Mouse (Mus musculus): Measurements from ENCODE around the gene Ing4. TPM values are rescaled to one million over a fixed set of nuclear protein-coding genes. Genes with fewer than 3 reads are reported as not detected.
"Not testable (repeated sequence)": the region's sequence is repeated elsewhere in the genome, so short reads cannot be mapped to it uniquely, and the experiment has no call there.

Gene Ing4
- polyA plus RNA-seq, 1 experiment from 2014 or later, result 144 TPM

DNA sequence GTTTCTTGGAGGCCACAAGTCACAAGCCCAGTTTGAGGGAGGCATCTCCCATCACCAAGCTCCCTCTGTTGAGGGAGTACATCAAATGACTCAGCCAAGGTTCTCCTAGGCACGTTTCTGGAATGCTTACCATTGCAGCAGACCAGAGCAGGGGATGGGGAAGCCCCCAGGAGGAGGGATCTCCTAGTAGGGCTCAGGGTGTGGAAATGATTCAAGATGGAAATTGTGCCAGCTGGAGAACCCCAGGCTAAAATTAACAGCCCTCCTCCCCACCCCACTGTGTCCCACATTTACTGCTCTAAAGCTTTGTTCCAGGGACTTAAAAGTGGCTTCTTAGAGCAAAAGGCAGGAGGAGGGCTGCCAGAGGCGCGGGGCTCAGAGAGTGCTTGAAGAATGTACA is 34.5 kb upstream of the Ing4 start:
- WGBS, result 37% methylated on average over 3 of the region's 3 CpGs
- Histone ChIP-seq H3K4me2 (no peak overlapping the region), H3K27ac (replicated peaks) (no peak overlapping the region), H3K27me3 (peaks cover 7% of the 10 kb centered on the region; the same call in 1 of the 2 replicates), H3K4me3 (no peak overlapping the region), H3K9me3 (no peaks in the 10 kb centered on the region), H3K9ac (no peak overlapping the region), H3K4me1 (replicated peaks) (peaks cover 11% of the 10 kb centered on the region), H3K36me3 (peaks cover 13% of the 10 kb centered on the region)
- ATAC-seq (ENCODE audit: low FRiP score, low read depth), result no peak

DNA sequence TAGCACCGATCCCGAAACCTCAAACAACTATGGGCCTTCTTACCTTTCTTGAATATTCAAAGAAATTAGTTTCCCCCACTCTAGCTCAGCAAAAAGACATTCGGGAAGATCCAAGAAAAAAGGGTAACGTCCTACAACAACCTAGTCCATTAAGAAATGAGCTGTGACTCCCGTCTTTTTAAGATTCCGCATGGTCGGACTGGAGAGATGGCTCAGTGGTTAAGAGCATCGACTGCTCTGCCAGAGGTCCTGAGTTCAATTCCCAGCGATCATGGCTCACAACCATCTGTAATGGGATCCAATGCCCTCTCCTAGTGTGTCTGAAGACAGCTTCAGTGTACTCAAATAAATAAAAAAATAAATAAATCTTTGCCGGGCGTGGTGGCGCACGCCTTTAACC is 31.5 kb upstream of the Ing4 start:
- Histone ChIP-seq H3K9me3 (no peaks in the 10 kb centered on the region), H3K4me1 (replicated peaks) (peaks cover 40% of the 10 kb centered on the region), H3K36me3 (peaks cover 17% of the 10 kb centered on the region; the same call in 1 of the 2 replicates), H3K4me2 (peak overlapping the region; percentile 60), H3K4me3 (peak overlapping the region; percentile 74), H3K9ac (peak overlapping the region; percentile 38), H3K27me3 (no peaks in the 10 kb centered on the region), H3K27ac (replicated peaks) (peak overlapping the region; percentile 98)
- WGBS, result 42% methylated on average over 13 of the region's 13 CpGs
- peak; percentile 0; the same call in 1 of the 2 replicates for ATAC-seq (ENCODE audit: low FRiP score, low read depth)

DNA sequence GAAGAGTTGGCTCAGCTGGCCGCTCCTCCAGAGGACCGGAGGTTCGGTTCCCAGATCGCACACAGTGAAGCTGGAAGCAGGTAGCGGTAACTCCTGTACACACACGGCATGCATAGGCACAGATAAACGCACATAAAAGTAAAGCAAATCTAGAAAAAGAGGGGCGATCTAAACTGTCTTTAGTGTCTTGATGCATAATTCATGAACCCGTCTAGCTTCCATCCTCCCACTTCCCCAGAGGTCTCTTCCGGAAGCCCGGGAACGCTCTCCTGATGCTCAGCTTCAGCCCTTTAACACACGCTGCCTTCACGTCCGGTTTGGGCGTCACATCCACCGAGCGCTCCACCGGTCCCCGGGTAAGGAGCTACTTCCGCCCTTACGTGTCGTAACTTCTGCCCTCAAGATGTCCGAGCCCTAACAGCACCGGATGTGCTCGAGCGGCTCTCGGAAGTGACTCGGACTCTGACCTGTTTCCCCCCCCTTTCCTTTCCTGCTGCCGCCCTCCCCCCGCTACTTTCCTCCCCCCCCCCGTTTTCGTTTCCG is 30.9 kb upstream of the Ing4 start:
- H3K27ac ChIP-seq (replicated peaks), result peak overlapping the region; percentile 98
- H3K4me2 ChIP-seq, result peak overlapping the region; percentile 94
- ATAC-seq (ENCODE audit: low FRiP score, low read depth), result peak; percentile 98
- H3K4me1 ChIP-seq (replicated peaks), result peaks cover 44% of the 10 kb centered on the region
- peak overlapping the region; percentile 74 for H3K4me3 ChIP-seq
- H3K36me3 ChIP-seq, result peaks cover 21% of the 10 kb centered on the region; the same call in 1 of the 2 replicates
- under 1% methylated on average over 29 of the region's 34 CpGs for WGBS
- no peaks in the 10 kb centered on the region for H3K27me3 ChIP-seq
- H3K9ac ChIP-seq, result peak overlapping the region; percentile 78
- H3K9me3 ChIP-seq, result no peaks in the 10 kb centered on the region

DNA sequence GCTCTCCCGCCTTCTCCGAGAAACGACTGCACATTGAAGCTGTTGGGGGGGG is 30.6 kb upstream of the Ing4 start, which contains the start of gene Zfp384:
Gene Zfp384 (plus strand): TSS at position 17 of the 52 bp plus-strand sequence.
- H3K36me3 ChIP-seq, result peaks cover 24% of the 10 kb centered on the region; the same call in 1 of the 2 replicates
- peak within 1 kb of the TSS; percentile 98 for H3K27ac ChIP-seq (replicated peaks)
- H3K27me3 ChIP-seq, result no peaks in the 10 kb centered on the region
- H3K9ac ChIP-seq, result peak within 1 kb of the TSS; percentile 78
- H3K4me3 ChIP-seq, result peak within 1 kb of the TSS; percentile 74
- H3K9me3 ChIP-seq, result no peaks in the 10 kb centered on the region
- peak within 1 kb of the TSS; percentile 94 for H3K4me2 ChIP-seq
- no peak for ATAC-seq (ENCODE audit: low FRiP score, low read depth)
- peaks cover 46% of the 10 kb centered on the region for H3K4me1 ChIP-seq (replicated peaks)
- 0% methylated on average over 2 of the region's 3 CpGs for WGBS

- Histone ChIP-seq H3K4me2 (peak overlapping the region; percentile 94), H3K27ac (replicated peaks) (peak overlapping the region; percentile 98), H3K27me3 (no peaks in the 10 kb centered on the region), H3K4me1 (replicated peaks) (peaks cover 46% of the 10 kb centered on the region), H3K36me3 (peaks cover 25% of the 10 kb centered on the region; the same call in 1 of the 2 replicates), H3K9me3 (no peaks in the 10 kb centered on the region), H3K4me3 (peak overlapping the region; percentile 74), H3K9ac (peak overlapping the region; percentile 78)
- WGBS, result under 1% methylated on average over 53 of the region's 78 CpGs
- ATAC-seq (ENCODE audit: low FRiP score, low read depth), result peak; percentile 90
These were observed 30.1 kb upstream of the Ing4 start for GRCm38 (mm10) chr6:125009181-125010073.

GRCm38 (mm10) chr6:125017682-125018081 is 21.9 kb upstream of the Ing4 start:
- WGBS, result 95% methylated on average over 3 of the region's 3 CpGs
- peaks cover 65% of the 10 kb centered on the region for H3K36me3 ChIP-seq

GRCm38 (mm10) chr6:125030532-125030931 is 9.0 kb upstream of the Ing4 start:
- not testable (repeated sequence) for H3K9ac ChIP-seq; H3K27ac ChIP-seq (replicated peaks); H3K4me1 ChIP-seq (replicated peaks); H3K27me3 ChIP-seq; ATAC-seq (ENCODE audit: low FRiP score, low read depth); H3K4me2 ChIP-seq; H3K4me3 ChIP-seq; H3K9me3 ChIP-seq
- peaks cover 60% of the 10 kb centered on the region for H3K36me3 ChIP-seq
- WGBS, result 43% methylated on average over 8 of the region's 9 CpGs

More at GRCm38 (mm10) chr6:125017682-125018081, 21.9 kb upstream of the Ing4 start:
- peaks cover 10% of the 10 kb centered on the region for H3K4me1 ChIP-seq (replicated peaks)
- no peak for ATAC-seq (ENCODE audit: low FRiP score, low read depth)
- no peak overlapping the region for H3K27ac ChIP-seq (replicated peaks)
- H3K4me2 ChIP-seq, result no peak overlapping the region
- no peaks in the 10 kb centered on the region for H3K9me3 ChIP-seq
- no peak overlapping the region for H3K9ac ChIP-seq
- H3K27me3 ChIP-seq, result no peaks in the 10 kb centered on the region
- H3K4me3 ChIP-seq, result no peak overlapping the region

DNA sequence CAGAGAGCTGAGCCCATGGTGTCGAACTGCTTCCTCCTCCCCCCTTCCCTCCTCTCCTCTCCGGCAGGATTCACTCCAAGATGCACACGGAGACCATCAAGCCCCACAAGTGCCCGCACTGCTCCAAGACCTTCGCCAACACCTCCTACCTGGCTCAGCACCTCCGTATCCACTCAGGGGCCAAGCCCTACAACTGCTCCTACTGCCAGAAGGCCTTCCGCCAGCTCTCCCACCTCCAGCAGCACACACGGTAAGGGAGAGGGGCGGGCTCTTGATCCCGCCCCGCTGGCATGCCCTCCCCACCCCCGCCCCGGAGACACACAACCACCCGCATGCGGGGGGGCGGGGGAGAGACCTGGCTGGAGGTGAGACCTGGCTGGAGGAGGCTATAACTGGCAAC is 8.0 kb upstream of the Ing4 start:
- Histone ChIP-seq H3K9me3 (no peaks in the 10 kb centered on the region), H3K27ac (replicated peaks) (no peak overlapping the region), H3K4me2 (no peak overlapping the region), H3K4me1 (replicated peaks) (no peaks in the 10 kb centered on the region), H3K36me3 (peaks cover 58% of the 10 kb centered on the region), H3K9ac (no peak overlapping the region), H3K4me3 (no peak overlapping the region), H3K27me3 (no peaks in the 10 kb centered on the region)
- ATAC-seq (ENCODE audit: low FRiP score, low read depth), result peak; percentile 38; the same call in 1 of the 2 replicates
- 92% methylated on average over 16 of the region's 16 CpGs for WGBS

DNA sequence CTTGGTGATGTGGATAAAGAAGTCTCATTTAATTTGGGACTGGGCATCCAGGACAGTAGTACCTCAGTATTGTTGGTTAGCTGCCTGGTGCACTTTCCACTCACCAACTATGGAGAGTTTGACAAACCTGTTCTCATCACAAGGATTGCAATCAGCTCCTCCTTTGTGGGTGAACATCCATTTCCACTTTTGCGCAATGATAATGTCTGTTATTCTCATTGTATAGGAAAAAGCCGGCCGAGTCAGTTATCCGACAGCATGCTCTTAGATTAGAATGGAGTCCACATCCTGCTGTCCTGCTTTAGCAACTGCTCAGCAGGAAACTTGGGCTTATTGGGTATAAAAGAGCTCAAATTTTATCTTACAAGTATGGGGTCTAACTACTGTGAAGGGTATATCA is 894 bp upstream of the Ing4 start:
- H3K27me3 ChIP-seq, result no peaks in the 10 kb centered on the region
- peak overlapping the region; percentile 74 for H3K27ac ChIP-seq (replicated peaks)
- peaks cover 35% of the 10 kb centered on the region for H3K36me3 ChIP-seq
- H3K4me3 ChIP-seq, result peak overlapping the region; percentile 85
- 90% methylated on average over 4 of the region's 4 CpGs for WGBS
- H3K9ac ChIP-seq, result 0 out of 2 replicates have a peak overlapping the region, but pooled peaks have one; percentile 30
- peaks cover 20% of the 10 kb centered on the region for H3K4me1 ChIP-seq (replicated peaks)
- peak overlapping the region; percentile 67 for H3K4me2 ChIP-seq
- no peaks in the 10 kb centered on the region for H3K9me3 ChIP-seq
- no peak for ATAC-seq (ENCODE audit: low FRiP score, low read depth)

- WGBS, result 7% methylated on average over 8 of the region's 8 CpGs
- H3K4me3 ChIP-seq, result peak overlapping the region; percentile 85
- H3K27me3 ChIP-seq, result no peaks in the 10 kb centered on the region
- peak overlapping the region; percentile 74 for H3K27ac ChIP-seq (replicated peaks)
- H3K36me3 ChIP-seq, result peaks cover 36% of the 10 kb centered on the region
- H3K4me1 ChIP-seq (replicated peaks), result peaks cover 20% of the 10 kb centered on the region
- H3K4me2 ChIP-seq, result peak overlapping the region; percentile 67
- no peaks in the 10 kb centered on the region for H3K9me3 ChIP-seq
- ATAC-seq (ENCODE audit: low FRiP score, low read depth), result no peak; the same call in 1 of the 2 replicates
- H3K9ac ChIP-seq, result peak overlapping the region; percentile 30; the same call in 1 of the 2 replicates
These were observed 429 bp upstream of the Ing4 start for GRCm38 (mm10) chr6:125039131-125039530.

GRCm38 (mm10) chr6:125040221-125040620 is 661 bp downstream of the Ing4 start:
- Histone ChIP-seq H3K27ac (replicated peaks) (peak overlapping the region; percentile 82), H3K9me3 (no peaks in the 10 kb centered on the region), H3K4me2 (peak overlapping the region; percentile 82), H3K4me1 (replicated peaks) (peaks cover 20% of the 10 kb centered on the region), H3K4me3 (peak overlapping the region; percentile 85), H3K9ac (peak overlapping the region; percentile 73), H3K36me3 (peaks cover 38% of the 10 kb centered on the region), H3K27me3 (no peaks in the 10 kb centered on the region)
- WGBS, result 21% methylated on average over 7 of the region's 7 CpGs
- ATAC-seq (ENCODE audit: low FRiP score, low read depth), result no peak

DNA sequence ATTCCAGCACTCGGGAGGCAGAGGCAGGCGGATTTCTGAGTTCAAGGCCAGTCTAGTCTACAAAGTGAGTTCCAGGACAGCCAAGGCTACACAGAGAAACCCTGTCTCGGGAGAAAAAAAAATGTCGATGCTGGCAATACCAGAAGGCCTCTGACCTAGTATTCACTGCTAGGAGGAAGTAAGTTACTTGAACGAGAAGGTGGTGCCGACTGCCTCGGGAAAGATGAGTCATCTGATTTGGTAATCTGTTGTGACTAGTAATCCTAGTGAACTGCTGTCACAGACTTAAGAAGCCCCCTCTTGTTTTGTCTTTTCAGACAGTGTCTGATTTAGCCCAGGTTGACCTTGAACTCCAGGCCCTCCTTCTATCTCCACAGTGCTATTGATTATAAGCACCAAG is 1.5 kb downstream of the Ing4 start:
- H3K9ac ChIP-seq, result no peak overlapping the region
- ATAC-seq (ENCODE audit: low FRiP score, low read depth), result no peak
- H3K27me3 ChIP-seq, result no peaks in the 10 kb centered on the region
- H3K27ac ChIP-seq (replicated peaks), result no peak overlapping the region
- no peaks in the 10 kb centered on the region for H3K9me3 ChIP-seq
- peaks cover 20% of the 10 kb centered on the region for H3K4me1 ChIP-seq (replicated peaks)
- peaks cover 31% of the 10 kb centered on the region for H3K36me3 ChIP-seq
- H3K4me2 ChIP-seq, result 0 out of 2 replicates have a peak overlapping the region, but pooled peaks have one; percentile 82
- no peak overlapping the region for H3K4me3 ChIP-seq
- WGBS, result 91% methylated on average over 7 of the region's 7 CpGs
